Mouse (Mus musculus): ENCODE measurements around the gene Trim2.

The Trim2 gene

DNA sequence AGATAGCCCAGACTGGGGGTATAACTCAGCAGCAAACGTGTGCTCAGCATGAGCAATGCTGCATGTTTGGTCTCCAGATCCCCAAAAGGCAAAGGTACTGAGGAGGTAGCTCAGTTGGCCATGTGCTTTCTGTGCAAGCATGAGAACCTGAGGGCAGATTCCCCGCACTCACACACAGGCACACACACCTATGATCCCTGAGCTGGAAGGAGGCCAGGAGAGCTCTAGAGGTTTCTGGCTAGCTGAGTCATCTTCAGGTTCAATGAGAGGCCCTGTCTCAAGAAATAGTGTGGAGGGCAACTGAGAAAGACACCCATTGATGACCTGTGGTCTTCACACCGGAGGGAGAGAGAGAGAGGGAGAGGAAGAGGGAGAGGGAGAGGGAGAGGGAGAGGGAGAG is 19.4 kb downstream of the Trim2 start:
- no peak for DNase-seq (ENCODE audit: low read depth, low spot score)

DNA sequence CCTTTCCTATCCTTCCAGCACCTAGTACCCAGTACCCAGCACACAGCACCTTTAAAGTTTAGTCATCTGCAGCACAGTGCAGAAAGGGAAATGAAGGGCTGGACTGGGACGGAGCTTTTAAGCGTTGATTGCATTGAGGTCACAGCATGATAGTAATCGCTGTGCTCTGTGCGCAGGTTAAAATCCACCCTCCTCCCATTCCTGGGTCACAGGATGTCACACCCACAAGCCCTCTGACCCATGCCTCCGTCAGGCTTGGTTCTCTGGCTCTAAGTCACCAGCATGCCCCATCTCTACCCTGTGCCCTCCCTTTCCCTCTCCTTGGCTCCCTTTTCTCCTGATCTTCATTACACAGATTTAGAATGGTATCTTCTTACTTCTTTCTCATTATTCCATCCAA is 20.4 kb downstream of the Trim2 start:
- no peak for DNase-seq (ENCODE audit: low read depth, low spot score)

DNA sequence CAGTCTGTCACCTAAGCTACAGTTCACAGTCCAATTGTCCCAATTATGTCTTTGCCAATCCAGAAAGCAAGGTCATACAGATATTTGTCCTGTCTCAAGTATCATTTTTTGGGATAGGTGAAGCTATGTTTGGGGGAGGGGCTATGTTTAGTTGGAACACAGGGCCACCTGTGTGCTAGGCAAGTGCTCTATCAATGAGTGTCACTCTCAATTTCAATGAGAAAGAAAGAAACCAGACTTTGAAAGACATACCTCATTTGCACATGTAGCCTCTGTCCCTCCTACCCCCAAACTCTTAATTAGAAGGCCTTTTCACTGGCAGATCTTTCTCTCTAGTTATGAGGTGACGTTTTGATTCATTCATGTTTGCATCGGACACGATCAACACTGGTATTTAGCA is 21.9 kb downstream of the Trim2 start:
- DNase-seq (ENCODE audit: low read depth, low spot score), result no peak

- DNase-seq (ENCODE audit: low read depth, low spot score), result no peak
Measured at GRCm38 (mm10) chr3:84283524-84283923, 23.2 kb downstream of the Trim2 start.

DNA sequence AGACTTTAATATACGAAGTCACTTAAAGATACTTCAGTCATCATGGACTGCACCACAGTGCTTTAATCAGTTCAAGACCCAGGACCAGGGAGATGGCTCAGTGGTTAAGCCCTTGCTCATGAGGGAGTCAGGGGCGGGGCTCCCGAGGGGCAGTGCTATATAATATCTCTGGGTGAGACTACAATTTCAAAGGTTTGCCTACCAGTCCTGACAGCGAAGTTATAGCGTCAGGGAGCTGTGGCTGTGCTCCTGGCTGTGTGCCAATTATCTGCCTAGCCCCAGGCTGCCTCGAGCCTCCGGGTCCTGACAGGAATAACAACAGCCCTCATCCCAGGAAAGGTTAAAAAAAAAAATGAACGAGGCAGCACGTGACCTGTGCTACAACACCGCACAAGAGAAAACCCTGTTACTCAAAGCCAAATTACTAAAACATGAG is 24.7 kb downstream of the Trim2 start:
- no peak for DNase-seq (ENCODE audit: low read depth, low spot score)

- no peak for DNase-seq (ENCODE audit: low read depth, low spot score)
Measured at GRCm38 (mm10) chr3:84278809-84279208, 27.9 kb downstream of the Trim2 start.

- peak; percentile 51 for DNase-seq (ENCODE audit: low read depth, low spot score)
Measured at GRCm38 (mm10) chr3:84275124-84275523, 31.6 kb downstream of the Trim2 start.

GRCm38 (mm10) chr3:84272293-84273015 is 34.2 kb downstream of the Trim2 start:
- no peak for DNase-seq (ENCODE audit: low read depth, low spot score)

- no peak for DNase-seq (ENCODE audit: low read depth, low spot score)
Measured at GRCm38 (mm10) chr3:84271794-84272193, 34.9 kb downstream of the Trim2 start.

DNA sequence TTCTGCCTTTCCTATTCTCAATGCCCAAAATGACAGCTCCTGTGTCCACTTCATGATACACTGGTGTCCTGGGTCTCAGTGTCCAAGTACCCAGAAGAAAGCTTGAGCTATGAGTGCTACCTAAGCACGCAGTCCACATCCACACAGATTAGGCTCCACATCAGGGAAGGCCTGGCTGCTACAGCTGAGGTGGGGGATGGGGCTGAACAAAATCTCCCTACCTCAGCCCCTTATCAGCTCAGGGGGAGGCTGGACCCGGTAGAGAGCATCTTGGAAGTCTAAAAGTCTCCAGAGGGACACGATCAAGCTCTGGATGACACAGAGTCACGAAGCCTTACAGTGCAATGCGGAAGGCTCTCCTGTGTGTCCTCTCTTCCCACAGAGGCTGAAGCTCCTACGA is 35.6 kb downstream of the Trim2 start:
- DNase-seq (ENCODE audit: low read depth, low spot score), result no peak

- peak; percentile 73 for DNase-seq (ENCODE audit: low read depth, low spot score)
Measured at GRCm38 (mm10) chr3:84270624-84270995, 36.1 kb downstream of the Trim2 start.

- DNase-seq (ENCODE audit: low read depth, low spot score), result no peak
Measured at GRCm38 (mm10) chr3:84269987-84270623, 36.6 kb downstream of the Trim2 start.

GRCm38 (mm10) chr3:84268434-84268833 is 38.2 kb downstream of the Trim2 start:
- peak; percentile 49 for DNase-seq (ENCODE audit: low read depth, low spot score)

- DNase-seq (ENCODE audit: low read depth, low spot score), result no peak
Measured at GRCm38 (mm10) chr3:84266391-84266931, 40.2 kb downstream of the Trim2 start.

- no peak for DNase-seq (ENCODE audit: low read depth, low spot score)
Measured at GRCm38 (mm10) chr3:84265084-84265483, 41.6 kb downstream of the Trim2 start.

GRCm38 (mm10) chr3:84264395-84264794 is 42.3 kb downstream of the Trim2 start:
- no peak for DNase-seq (ENCODE audit: low read depth, low spot score)

DNA sequence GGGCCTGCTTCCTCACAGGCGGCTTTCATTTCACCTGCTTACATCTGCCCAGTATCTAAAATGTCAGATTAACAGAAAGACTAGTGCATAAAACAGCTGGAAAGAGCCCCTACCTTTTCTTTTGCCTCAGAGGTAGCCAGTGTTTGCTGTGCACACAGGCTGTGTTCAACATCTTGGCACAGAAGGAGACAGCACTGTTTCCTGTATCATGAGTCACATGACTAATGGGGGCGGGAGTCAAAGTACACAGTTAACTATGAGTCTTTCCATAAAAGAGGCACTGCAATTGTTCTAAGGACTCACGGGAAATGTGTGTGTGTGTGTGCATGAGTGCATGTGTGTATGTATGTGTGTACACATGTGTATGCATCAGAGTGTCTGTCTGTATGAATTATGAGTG is 43.9 kb downstream of the Trim2 start:
- DNase-seq (ENCODE audit: low read depth, low spot score), result no peak

DNA sequence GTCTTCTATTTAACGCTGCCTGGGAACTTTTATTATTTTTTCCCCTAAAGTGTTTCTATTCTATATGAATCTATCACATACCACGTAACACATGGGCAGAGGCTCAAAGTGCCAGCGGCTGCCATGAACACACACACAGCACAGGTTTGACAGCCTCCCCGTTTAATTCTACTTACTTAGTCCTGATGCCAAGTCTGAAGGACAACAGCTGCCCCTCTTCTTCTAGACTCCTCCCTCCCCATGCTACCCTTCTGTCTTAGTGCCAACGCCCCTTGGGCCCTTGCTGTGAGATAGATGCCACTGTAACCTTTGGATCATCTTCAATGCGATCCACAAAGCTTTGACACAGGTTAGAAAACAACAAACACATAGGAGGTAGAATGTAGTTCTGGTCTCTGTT is 44.8 kb downstream of the Trim2 start:
- no peak for DNase-seq (ENCODE audit: low read depth, low spot score)

DNA sequence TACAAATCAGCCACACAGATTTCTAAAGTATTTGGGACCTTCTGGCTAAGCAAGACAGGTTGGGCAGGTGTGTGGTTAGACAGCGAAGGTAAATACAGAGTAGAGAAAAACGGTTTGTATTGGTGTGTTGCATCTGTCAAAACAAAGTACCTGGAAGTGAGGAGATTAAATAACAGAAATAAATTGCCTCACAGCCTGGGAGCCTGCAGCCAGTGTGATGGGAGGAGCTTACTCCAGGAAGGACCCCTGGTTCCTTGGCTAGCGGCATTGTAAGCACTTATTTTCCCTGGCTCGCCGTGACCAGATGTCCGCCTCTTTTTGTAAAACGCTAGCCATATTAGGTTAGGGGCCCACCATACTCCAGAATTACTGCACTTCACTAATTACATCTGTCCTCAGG is 45.8 kb downstream of the Trim2 start:
- DNase-seq (ENCODE audit: low read depth, low spot score), result no peak

GRCm38 (mm10) chr3:84260024-84260535 is 46.6 kb downstream of the Trim2 start:
- peak; percentile 46 for DNase-seq (ENCODE audit: low read depth, low spot score)

- peak; percentile 92 for DNase-seq (ENCODE audit: low read depth, low spot score)
Measured at GRCm38 (mm10) chr3:84259281-84260023, 47.2 kb downstream of the Trim2 start.

DNA sequence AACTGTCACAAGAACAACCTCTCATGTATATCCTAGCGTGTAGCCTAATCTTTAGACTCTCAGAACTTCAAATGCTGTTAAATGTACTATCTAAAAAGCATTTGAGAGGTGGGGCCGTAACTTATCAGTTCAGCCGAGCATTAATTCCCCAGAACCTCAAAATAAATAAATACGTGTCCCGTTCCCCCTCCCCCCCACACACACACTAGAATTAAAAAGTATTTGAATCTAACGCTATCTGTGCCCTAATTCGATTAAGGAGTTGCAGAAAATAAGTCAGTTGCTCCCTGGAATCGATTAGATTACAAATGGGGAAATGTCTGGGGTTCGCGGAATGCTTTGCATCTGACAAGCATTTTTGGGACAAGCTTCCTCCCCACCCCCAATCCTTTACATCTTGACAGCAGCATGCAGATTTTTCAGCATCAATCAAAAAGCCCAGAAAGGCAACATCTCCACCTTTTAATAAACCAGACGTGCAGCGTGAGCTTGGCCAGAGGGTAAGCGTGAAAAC is 48.1 kb downstream of the Trim2 start:
- DNase-seq (ENCODE audit: low read depth, low spot score), result peak; percentile 48
